Mouse (Mus musculus) skeletal muscle tissue, adult 2 months (tissue): ENCODE measurements around the gene Nf2.

Source experiments
- DNase-seq: peaks from one replicate; pipeline ENCODE4 v3.0.0-alpha.2; 2012; ENCODE audit warnings: low read depth, low spot score

The Nf2 gene

GRCm38 (mm10) chr11:4746733-4747132 lies 102.6 kb downstream of the Nf2 start, which contains the start of gene Cabp7:
TSS of gene Cabp7 (minus strand) at chr11:4746778.
- DNase-seq: no peak

- no peak for DNase-seq
These were observed 103.4 kb downstream of the Nf2 start for GRCm38 (mm10) chr11:4745969-4746368.

GRCm38 (mm10) chr11:4744691-4745090 lies 104.6 kb downstream of the Nf2 start:
- DNase-seq: no peak

- DNase-seq: no peak
These were observed 108.6 kb downstream of the Nf2 start for GRCm38 (mm10) chr11:4740785-4741184.

DNA sequence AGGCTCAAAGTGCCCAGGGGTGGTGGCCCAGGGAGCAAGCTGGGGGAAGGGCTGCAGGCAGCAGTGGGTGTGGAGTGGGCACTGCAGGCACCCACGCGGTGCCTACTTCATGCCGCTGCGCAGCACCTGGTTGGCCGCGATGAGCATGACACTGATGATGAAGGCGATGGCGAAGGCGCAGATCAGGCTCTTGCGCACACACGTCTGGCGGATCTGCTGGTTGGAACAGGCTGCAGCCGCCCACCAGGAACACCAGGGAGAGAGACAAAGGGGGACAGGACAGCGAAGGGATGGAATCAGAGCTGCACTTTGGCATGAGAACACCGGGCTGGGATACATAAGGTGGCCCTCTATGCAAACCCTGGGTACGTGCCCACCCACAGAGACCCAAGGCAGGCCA lies 110.6 kb downstream of the Nf2 start:
- DNase-seq: no peak

GRCm38 (mm10) chr11:4737682-4738081 lies 111.7 kb downstream of the Nf2 start:
- DNase-seq: no peak

GRCm38 (mm10) chr11:4736355-4736754 lies 113.0 kb downstream of the Nf2 start:
- no peak for DNase-seq

DNA sequence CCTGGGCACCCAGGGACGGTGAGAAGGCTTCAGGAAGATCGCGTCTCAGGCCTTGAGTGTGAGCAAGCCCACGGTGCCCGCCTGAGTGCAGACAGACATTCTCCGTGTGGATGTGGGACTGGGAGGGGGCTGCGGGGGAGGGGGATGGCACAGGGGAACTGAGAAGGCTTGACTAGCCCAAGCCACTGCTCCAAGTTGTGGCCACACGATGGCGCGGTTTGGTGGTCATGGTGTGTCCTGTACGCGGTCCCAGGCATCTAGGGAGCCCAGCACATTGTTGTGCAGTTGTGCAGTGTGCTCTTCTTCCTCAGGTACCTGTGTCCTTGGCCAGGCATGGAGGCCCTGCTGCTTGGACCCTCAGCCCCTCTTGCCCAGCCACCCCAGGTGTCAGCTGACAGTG lies 115.2 kb downstream of the Nf2 start:
- no peak for DNase-seq

DNA sequence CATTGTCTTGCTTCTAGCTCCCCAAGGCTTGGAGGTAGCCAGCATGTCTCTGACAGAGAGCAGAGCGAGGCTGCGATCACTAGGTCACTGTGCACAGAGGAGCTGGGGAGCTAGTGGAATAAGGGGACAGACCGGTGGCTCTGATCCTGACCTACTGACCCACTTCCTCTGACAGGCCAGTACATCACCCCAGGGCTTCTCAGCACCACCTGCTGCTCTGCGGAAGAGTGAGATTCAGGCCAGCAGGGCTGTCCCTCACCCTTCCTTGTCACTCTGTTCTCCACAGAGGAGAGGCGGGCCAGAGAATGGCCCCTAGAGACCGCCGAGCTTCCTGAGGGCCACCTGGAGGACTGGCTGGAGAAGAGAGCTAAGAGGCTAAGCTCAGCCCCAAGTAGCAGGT lies 117.6 kb downstream of the Nf2 start:
- DNase-seq: no peak

DNA sequence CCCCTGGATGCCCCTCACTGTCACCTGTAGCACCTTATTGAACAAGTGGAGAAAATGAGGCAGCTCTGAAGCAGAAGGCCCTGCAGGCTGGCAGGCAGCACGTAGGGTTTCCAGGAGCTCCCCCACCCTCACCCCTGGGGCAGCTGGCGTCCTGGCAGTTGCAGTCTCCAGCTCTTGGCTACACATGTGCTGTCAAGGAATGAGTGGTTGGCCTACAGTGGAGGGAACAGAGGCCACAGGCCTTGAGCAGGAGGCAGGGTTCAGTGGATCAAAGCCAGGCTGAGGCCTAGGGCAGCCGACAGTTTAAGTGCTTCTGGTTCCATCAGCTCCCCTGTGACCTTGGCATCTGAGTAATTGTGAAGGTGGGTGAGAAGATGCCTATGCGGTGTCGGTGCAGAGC lies 118.4 kb downstream of the Nf2 start:
- peak; percentile 31 for DNase-seq

GRCm38 (mm10) chr11:4730096-4730495 lies 119.2 kb downstream of the Nf2 start:
- DNase-seq: no peak

DNA sequence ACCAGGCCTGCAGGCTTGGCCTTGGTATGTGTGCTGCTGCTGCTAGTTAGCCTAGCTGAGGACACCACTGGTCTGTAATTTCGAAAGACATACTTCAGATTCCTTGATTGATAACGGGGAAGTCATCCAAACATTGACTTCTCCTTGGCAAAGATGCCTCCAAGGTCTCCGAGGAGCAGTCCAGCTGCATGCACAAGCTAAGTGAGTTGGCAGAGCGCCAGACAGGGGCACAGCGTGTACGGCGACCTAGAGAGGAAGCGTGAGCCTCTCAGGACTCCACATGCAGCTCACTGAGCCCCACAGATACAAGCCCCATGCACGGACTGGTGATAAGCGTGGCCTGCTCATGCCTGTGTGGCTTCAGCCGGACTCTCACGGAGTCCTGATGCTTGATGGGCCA lies 119.7 kb downstream of the Nf2 start:
- no peak for DNase-seq

- DNase-seq: no peak
These were observed 127.6 kb downstream of the Nf2 start for GRCm38 (mm10) chr11:4721728-4722127.

- no peak for DNase-seq
These were observed 128.3 kb downstream of the Nf2 start for GRCm38 (mm10) chr11:4720900-4721580.

DNA sequence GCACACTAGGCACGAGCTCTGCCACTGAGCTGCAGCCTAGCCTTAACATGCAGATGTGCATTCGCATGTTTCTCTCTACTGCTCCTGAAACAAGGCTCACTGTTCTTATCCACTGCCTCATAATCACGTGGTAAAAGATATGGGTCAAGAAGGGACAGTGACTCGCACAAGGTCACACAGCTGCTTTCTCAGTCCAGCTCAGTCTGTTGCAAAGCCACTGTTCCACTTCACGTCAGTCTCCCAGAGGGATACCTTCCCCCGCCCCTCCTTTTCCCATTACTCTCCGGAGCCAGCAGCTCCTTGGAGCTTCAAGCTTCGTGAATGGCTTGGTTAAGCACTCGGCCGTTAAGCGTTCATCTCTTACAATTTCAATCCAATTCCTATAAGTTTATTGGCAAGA lies 128.9 kb downstream of the Nf2 start:
- no peak for DNase-seq

GRCm38 (mm10) chr11:4719961-4720360 lies 129.4 kb downstream of the Nf2 start:
- peak; percentile 27 for DNase-seq

GRCm38 (mm10) chr11:4718548-4718947 lies 130.8 kb downstream of the Nf2 start:
- DNase-seq: peak; percentile 36

- no peak for DNase-seq
These were observed 132.7 kb downstream of the Nf2 start for GRCm38 (mm10) chr11:4716530-4717236.
